Mouse (Mus musculus) brown adipose tissue, adult 24 weeks (tissue): ENCODE results near the gene Prss28. TPM values are rescaled to one million over a fixed set of nuclear protein-coding genes. Genes with fewer than 3 reads are reported as not detected.
A peak's percentile ranks its signal among the peaks of the same experiment; 100 is the strongest.

Source experiments
- H3K27ac ChIP-seq: fragments of 200-500 bp; replicated peaks from 2 replicates; pipeline ENCODE4 v1.5.1; 2012; ENCODE audit warnings: low read depth, mild to moderate bottlenecking, low read length
- H3K4me1 ChIP-seq: fragments of 200-500 bp; 2 replicates; pipeline ENCODE4 v1.6.1; 2012; ENCODE audit warnings: low read length, mixed read lengths; ENCODE audit not compliant: control insufficient read depth, insufficient read depth, insufficient read length
- H3K4me3 ChIP-seq: fragments of 200-500 bp; 2 replicates; pipeline ENCODE4 v1.5.1; 2012; ENCODE audit warnings: low read depth, mild to moderate bottlenecking, low read length, moderate library complexity; ENCODE audit not compliant: insufficient read depth
- polyA plus RNA-seq: library from polyadenylated mRNA; stranded (reverse); fragments of >200 nt; gene quantifications from 2 replicates; pipeline ENCODE4 v1.2.4, GENCODE M21; 2012; ENCODE audit not compliant: missing spikeins, insufficient read depth, insufficient read length

Gene Prss28
- polyA plus RNA-seq = not detected in 2 replicates

- Histone ChIP-seq H3K4me3 (no peak within 1 kb of the TSS), H3K27ac (no peak within 1 kb of the TSS), H3K4me1 (no peaks in the 10 kb centered on the region)
Measured at GRCm38 (mm10) chr17:25308346-25308745, at the start of gene Prss28. TSS of gene Prss28 (plus strand) at chr17:25308646.

GRCm38 (mm10) chr17:25264453-25264852, 44.0 kb upstream of the Prss28 start:
- Histone ChIP-seq H3K27ac (no peak overlapping the region), H3K4me3 (no peak overlapping the region), H3K4me1 (no peaks in the 10 kb centered on the region)

GRCm38 (mm10) chr17:25270795-25271335, 37.6 kb upstream of the Prss28 start:
- Histone ChIP-seq H3K4me3 (no peak overlapping the region; the same call in 1 of the 2 replicates), H3K4me1 (peaks cover 6% of the 10 kb centered on the region), H3K27ac (no peak overlapping the region)

GRCm38 (mm10) chr17:25272326-25272725, 36.1 kb upstream of the Prss28 start:
- Histone ChIP-seq H3K27ac (no peak overlapping the region), H3K4me3 (peak overlapping the region; percentile 91), H3K4me1 (peaks cover 6% of the 10 kb centered on the region)

- Histone ChIP-seq H3K4me3 (peak overlapping the region; percentile 91), H3K27ac (peak overlapping the region; percentile 99), H3K4me1 (peaks cover 6% of the 10 kb centered on the region)
Measured at GRCm38 (mm10) chr17:25272951-25273705, 35.3 kb upstream of the Prss28 start.

GRCm38 (mm10) chr17:25273706-25274501, 34.5 kb upstream of the Prss28 start:
- peaks cover 6% of the 10 kb centered on the region for H3K4me1 ChIP-seq

GRCm38 (mm10) chr17:25274571-25275346, 33.7 kb upstream of the Prss28 start, which contains the start of gene Ube2i:
TSS of gene Ube2i (minus strand) at chr17:25274622.
- Histone ChIP-seq H3K4me3 (peak within 1 kb of the TSS; percentile 91), H3K27ac (peak within 1 kb of the TSS; percentile 99), H3K4me1 (peaks cover 6% of the 10 kb centered on the region)

More at GRCm38 (mm10) chr17:25273706-25274501, 34.5 kb upstream of the Prss28 start:
- Histone ChIP-seq H3K27ac (peak overlapping the region; percentile 99), H3K4me3 (peak overlapping the region; percentile 91)

GRCm38 (mm10) chr17:25275833-25276232, 32.6 kb upstream of the Prss28 start:
- H3K4me1 ChIP-seq = peaks cover 6% of the 10 kb centered on the region; the same call in 1 of the 2 replicates
- H3K27ac ChIP-seq = no peak overlapping the region
- no peak overlapping the region for H3K4me3 ChIP-seq

- no peaks in the 10 kb centered on the region for H3K4me1 ChIP-seq
- no peak overlapping the region for H3K4me3 ChIP-seq
- H3K27ac ChIP-seq = no peak overlapping the region
Measured at GRCm38 (mm10) chr17:25282133-25282532, 26.3 kb upstream of the Prss28 start.

- no peak overlapping the region for H3K4me3 ChIP-seq
- no peak overlapping the region for H3K27ac ChIP-seq
- H3K4me1 ChIP-seq = no peaks in the 10 kb centered on the region
Measured at GRCm38 (mm10) chr17:25285033-25285432, 23.4 kb upstream of the Prss28 start.

- Histone ChIP-seq H3K4me1 (no peaks in the 10 kb centered on the region), H3K4me3 (no peak overlapping the region)
Measured at GRCm38 (mm10) chr17:25288842-25289241, 19.6 kb upstream of the Prss28 start.

GRCm38 (mm10) chr17:25290411-25290810, 18.0 kb upstream of the Prss28 start:
- no peak overlapping the region for H3K4me3 ChIP-seq
- no peak overlapping the region for H3K27ac ChIP-seq
- no peaks in the 10 kb centered on the region for H3K4me1 ChIP-seq

More at GRCm38 (mm10) chr17:25288842-25289241, 19.6 kb upstream of the Prss28 start:
- H3K27ac ChIP-seq = no peak overlapping the region

- no peak overlapping the region for H3K4me3 ChIP-seq
- no peak overlapping the region for H3K27ac ChIP-seq
- H3K4me1 ChIP-seq = no peaks in the 10 kb centered on the region
Measured at GRCm38 (mm10) chr17:25293495-25293894, 15.0 kb upstream of the Prss28 start.

- H3K27ac ChIP-seq = no peak overlapping the region
- no peak overlapping the region for H3K4me3 ChIP-seq
- no peaks in the 10 kb centered on the region for H3K4me1 ChIP-seq
Measured at GRCm38 (mm10) chr17:25294111-25294510, 14.3 kb upstream of the Prss28 start.
